Mouse (Mus musculus) thymus, adult 2 months (tissue): ENCODE measurements at regions not wholly inside any gene's neighbourhood (a gene's known extent, or its start where the extent isn't known, plus 50 kb on each side); places are given as distances from the start of the nearest gene placed in this dataset.

Source experiments
- CTCF ChIP-seq: fragments of 200-500 bp; IDR thresholded peaks from 2 replicates; pipeline ENCODE4 v1.5.1; 2012; ENCODE audit warnings: mild to moderate bottlenecking, control low read depth, low read length, moderate library complexity, borderline replicate concordance; ENCODE audit not compliant: control insufficient read depth, poor library complexity, insufficient read depth; ENCODE audit errors: extremely low read depth
- POLR2A ChIP-seq: fragments of 200-500 bp; IDR thresholded peaks from 2 replicates; pipeline ENCODE4 v1.6.1; 2012; ENCODE audit warnings: mild to moderate bottlenecking, low read length, control low read depth, moderate library complexity; ENCODE audit not compliant: control insufficient read depth, poor library complexity, insufficient read depth; ENCODE audit errors: extremely low read depth

DNA sequence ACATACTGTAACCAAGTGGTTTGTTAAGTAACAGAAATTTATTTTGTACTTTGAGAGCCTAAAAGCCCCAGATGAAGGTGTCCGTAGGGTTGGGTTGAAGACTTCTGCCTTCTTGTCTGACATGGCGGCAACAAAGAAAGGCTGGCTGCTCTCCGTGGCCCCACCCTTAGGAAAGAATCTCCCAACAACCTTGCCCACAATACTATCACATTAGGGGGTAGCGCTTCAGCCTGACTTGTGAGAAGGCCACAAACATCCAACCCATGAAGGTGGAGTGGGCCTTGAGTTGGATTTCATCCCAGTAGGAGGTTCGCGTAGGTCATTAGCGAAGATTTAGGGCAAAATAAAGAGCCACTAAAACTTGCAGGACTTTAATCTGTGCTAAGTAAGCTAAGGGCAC is 54.0 kb upstream of the Foxo1 start:
- TF ChIP-seq CTCF (no peak), POLR2A (no peak)
